Mouse (Mus musculus) embryonic fibroblast, embryonic 13.5 days (primary cell): ENCODE data around the gene Egln1. TPM values are rescaled to one million over a fixed set of nuclear protein-coding genes. Genes with fewer than 3 reads are reported as not detected.

Experiments used
- H3K27ac ChIP-seq: 2 replicates; pipeline ENCODE4 v1.5.1; 2012; ENCODE audit warnings: low read length, control low read depth, inconsistent platforms; ENCODE audit not compliant: insufficient read depth
- H3K4me1 ChIP-seq: 2 replicates; pipeline ENCODE4 v1.6.1; 2011; ENCODE audit warnings: low read length; ENCODE audit not compliant: control insufficient read depth, insufficient read depth
- H3K4me3 ChIP-seq: 2 replicates; pipeline ENCODE4 v1.5.1; 2011; ENCODE audit warnings: mild to moderate bottlenecking, control low read depth, low read length; ENCODE audit not compliant: insufficient read depth
- CTCF ChIP-seq: IDR thresholded peaks from 2 replicates; pipeline ENCODE4 v1.5.1; 2011; ENCODE audit warnings: mild to moderate bottlenecking, control low read depth, low read length, moderate library complexity, borderline replicate concordance; ENCODE audit not compliant: insufficient read depth
- POLR2A ChIP-seq: IDR thresholded peaks from 2 replicates; pipeline ENCODE4 v1.6.1; 2011; ENCODE audit warnings: low read depth, mild to moderate bottlenecking, control low read depth, low read length, moderate library complexity
- polyA plus RNA-seq: library from polyadenylated mRNA; stranded (reverse); fragments of >200 nt; gene quantifications from 2 replicates; pipeline ENCODE4 v1.2.4, GENCODE M21; 2011; ENCODE audit warnings: low read depth; ENCODE audit not compliant: missing spikeins, insufficient read length

Egln1 gene
- polyA plus RNA-seq, 1 experiment, result 33.1 TPM

DNA sequence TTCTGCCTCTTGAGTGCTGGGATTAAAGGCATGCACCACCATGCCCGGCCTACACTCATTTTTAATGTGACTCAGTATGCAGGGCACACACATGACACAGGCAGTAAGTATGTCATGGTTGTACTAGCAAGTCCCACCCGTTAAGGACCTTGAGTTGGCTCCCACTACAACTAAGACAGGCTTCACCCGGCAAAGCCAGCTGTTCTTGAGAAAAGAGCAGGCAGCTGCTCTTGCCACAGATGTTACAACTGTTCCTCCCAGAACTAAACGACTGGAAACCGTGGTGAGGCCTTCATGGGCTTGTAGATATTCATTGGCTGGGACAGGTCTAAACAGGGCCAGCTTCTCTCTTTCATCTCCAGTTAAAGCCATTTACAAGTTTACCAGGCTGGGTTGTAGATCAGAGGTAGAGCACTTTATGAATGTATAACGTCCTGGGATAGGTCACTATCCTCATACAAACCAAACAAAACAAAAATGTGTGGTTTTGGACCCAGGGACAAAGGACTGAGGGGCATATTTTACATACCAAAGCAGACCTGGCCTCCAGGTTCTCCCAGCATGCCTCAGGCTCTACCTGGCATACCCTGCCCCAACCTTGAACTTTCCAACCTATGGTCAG lies 21.3 kb upstream of the Egln1 start:
- Histone ChIP-seq H3K4me3 (no peak overlapping the region), H3K4me1 (peaks cover 4% of the 10 kb centered on the region; the same call in 1 of the 2 replicates), H3K27ac (no peak overlapping the region)
- TF ChIP-seq CTCF (no peak), POLR2A (no peak)

- Histone ChIP-seq H3K4me3 (no peak overlapping the region), H3K27ac (no peak overlapping the region), H3K4me1 (peaks cover 8% of the 10 kb centered on the region)
- TF ChIP-seq POLR2A (no peak), CTCF (no peak)
Observed at GRCm38 (mm10) chr8:124964966-124965365, 15.8 kb upstream of the Egln1 start.

DNA sequence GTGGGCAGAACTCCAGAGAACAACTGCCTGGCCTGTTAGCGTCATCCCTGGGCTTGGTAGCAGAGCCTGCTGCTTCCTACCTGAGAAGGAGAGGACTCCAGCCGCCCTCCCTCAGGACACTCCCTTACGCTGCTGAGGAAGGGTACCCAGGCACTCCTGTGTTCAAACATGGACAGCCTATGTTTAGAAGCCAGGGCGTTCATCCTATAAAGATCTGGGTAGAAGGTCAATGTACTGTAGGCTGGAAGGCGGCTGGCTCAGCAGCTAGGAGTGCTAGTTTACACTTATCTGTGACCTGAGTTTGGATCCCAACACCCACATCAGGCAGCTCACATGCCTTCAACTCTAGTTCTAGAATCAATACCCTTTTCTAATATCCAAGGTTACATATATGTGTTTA lies 14.1 kb upstream of the Egln1 start:
- TF ChIP-seq CTCF, result no peak
- no peak for TF ChIP-seq POLR2A
- Histone ChIP-seq H3K4me3 (no peak overlapping the region), H3K27ac (no peak overlapping the region), H3K4me1 (peaks cover 17% of the 10 kb centered on the region)

GRCm38 (mm10) chr8:124960226-124960880 lies 11.2 kb upstream of the Egln1 start:
- peak overlapping the region; percentile 74 for H3K27ac ChIP-seq
- H3K4me1 ChIP-seq, result peaks cover 17% of the 10 kb centered on the region
- no peak overlapping the region for H3K4me3 ChIP-seq
- TF ChIP-seq POLR2A (no peak; the same call in 1 of the 2 replicates), CTCF (no peak)

DNA sequence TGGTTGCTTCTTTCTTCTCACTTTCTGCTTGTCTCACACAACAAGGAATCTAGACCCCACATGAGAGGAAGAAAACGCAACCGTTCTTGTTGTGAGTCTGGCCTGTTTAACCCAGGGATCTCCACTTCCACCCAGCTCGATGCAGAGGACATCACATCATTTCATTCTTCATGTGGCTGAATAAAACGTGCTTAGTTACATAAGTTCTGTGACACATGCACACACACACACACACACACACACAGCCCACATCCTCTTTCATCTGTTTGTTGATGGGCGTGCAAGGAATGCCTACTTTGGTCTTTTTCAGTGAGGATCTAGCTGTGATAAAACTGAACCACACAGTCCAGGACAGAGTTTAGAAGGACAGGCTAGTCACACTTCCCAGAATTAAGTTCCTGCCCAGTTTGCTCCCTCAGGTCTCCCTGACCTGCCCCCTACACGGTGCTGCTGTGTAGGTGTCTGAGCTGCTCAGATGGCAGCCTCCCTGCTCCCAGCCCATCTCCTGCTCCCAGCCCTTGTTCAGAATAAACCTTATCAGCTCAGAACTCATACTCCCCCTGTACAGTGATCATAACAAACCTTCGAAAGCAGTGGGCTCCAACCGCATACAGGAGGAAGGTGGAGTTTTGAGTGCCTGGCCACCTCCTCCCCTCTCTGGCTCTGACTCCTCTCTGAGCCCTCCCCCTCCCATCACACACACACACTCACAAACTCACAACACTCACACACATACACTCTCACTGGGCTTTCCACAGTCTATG lies 10.5 kb upstream of the Egln1 start:
- Histone ChIP-seq H3K4me1 (peaks cover 19% of the 10 kb centered on the region), H3K4me3 (no peak overlapping the region), H3K27ac (peak overlapping the region; percentile 74)
- TF ChIP-seq CTCF (no peak), POLR2A (no peak; the same call in 1 of the 2 replicates)

- TF ChIP-seq CTCF (no peak), POLR2A (0 out of 2 replicates have a peak, but pooled peaks have one; percentile 11)
Observed at GRCm38 (mm10) chr8:124954572-124955082, 5.5 kb upstream of the Egln1 start.

GRCm38 (mm10) chr8:124953188-124953587 lies 4.1 kb upstream of the Egln1 start:
- no peak overlapping the region for H3K4me3 ChIP-seq
- no peak overlapping the region for H3K27ac ChIP-seq
- peaks cover 10% of the 10 kb centered on the region; the same call in 1 of the 2 replicates for H3K4me1 ChIP-seq
- TF ChIP-seq POLR2A (no peak), CTCF (no peak)

More at GRCm38 (mm10) chr8:124954572-124955082, 5.5 kb upstream of the Egln1 start:
- H3K4me3 ChIP-seq, result no peak overlapping the region
- H3K27ac ChIP-seq, result peak overlapping the region; percentile 74
- H3K4me1 ChIP-seq, result peaks cover 20% of the 10 kb centered on the region

- TF ChIP-seq POLR2A (no peak), CTCF (no peak)
- no peak overlapping the region for H3K27ac ChIP-seq
- peak overlapping the region; percentile 85; the same call in 1 of the 2 replicates for H3K4me3 ChIP-seq
- peaks cover 13% of the 10 kb centered on the region; the same call in 1 of the 2 replicates for H3K4me1 ChIP-seq
Observed at GRCm38 (mm10) chr8:124950865-124951264, 1.7 kb upstream of the Egln1 start.

- Histone ChIP-seq H3K4me1 (peaks cover 13% of the 10 kb centered on the region; the same call in 1 of the 2 replicates), H3K27ac (peak overlapping the region; percentile 83), H3K4me3 (peak overlapping the region; percentile 85)
- TF ChIP-seq CTCF (no peak), POLR2A (no peak)
Observed at GRCm38 (mm10) chr8:124950069-124950456, 939 bp upstream of the Egln1 start.

- Histone ChIP-seq H3K4me1 (peaks cover 11% of the 10 kb centered on the region; the same call in 1 of the 2 replicates), H3K27ac (peak overlapping the region; percentile 74), H3K4me3 (peak overlapping the region; percentile 88)
- TF ChIP-seq CTCF (no peak), POLR2A (no peak)
Observed at GRCm38 (mm10) chr8:124948733-124949111, 402 bp downstream of the Egln1 start.
